Mouse (Mus musculus) frontal cortex, postnatal 14 days (tissue): ENCODE results near the gene Pcsk4.

Experiments used
- DNase-seq, 2 experiments: peaks; one replicate each; pipeline ENCODE4 v3.0.0; 2022; ENCODE audit warnings: low spot score in 2 of 2

Gene Pcsk4

GRCm38 (mm10) chr10:80329273-80330081, at the start of gene Pcsk4, which contains the start of gene Reep6:
Gene Pcsk4 (minus strand): TSS chr10:80329498.
Gene Reep6 (plus strand): TSS chr10:80329953.
- peak; percentile 96 to 97 for DNase-seq

GRCm38 (mm10) chr10:80377716-80378115, 48.4 kb upstream of the Pcsk4 start:
- no peak for DNase-seq

- DNase-seq, result peak; percentile 84 to 89
Measured at GRCm38 (mm10) chr10:80376160-80376559, 46.9 kb upstream of the Pcsk4 start.

- peak in 1 of 2 experiments; percentile 66 for DNase-seq
Measured at GRCm38 (mm10) chr10:80374063-80374462, 44.8 kb upstream of the Pcsk4 start.

- no peak for DNase-seq
Measured at GRCm38 (mm10) chr10:80372706-80373105, 43.4 kb upstream of the Pcsk4 start.

GRCm38 (mm10) chr10:80371983-80372382, 42.7 kb upstream of the Pcsk4 start:
- DNase-seq, result no peak

GRCm38 (mm10) chr10:80371411-80371966, 42.2 kb upstream of the Pcsk4 start:
- DNase-seq, result no peak

- no peak for DNase-seq
Measured at GRCm38 (mm10) chr10:80369995-80370747, 40.9 kb upstream of the Pcsk4 start.

- DNase-seq, result no peak
Measured at GRCm38 (mm10) chr10:80368392-80368791, 39.1 kb upstream of the Pcsk4 start.

GRCm38 (mm10) chr10:80367954-80368353, 38.7 kb upstream of the Pcsk4 start:
- no peak for DNase-seq

- DNase-seq, result no peak
Measured at GRCm38 (mm10) chr10:80365736-80366135, 36.4 kb upstream of the Pcsk4 start.

GRCm38 (mm10) chr10:80363734-80364133, 34.4 kb upstream of the Pcsk4 start:
- DNase-seq, result no peak

- DNase-seq, result no peak
Measured at GRCm38 (mm10) chr10:80357994-80358639, 28.8 kb upstream of the Pcsk4 start.

- no peak for DNase-seq
Measured at GRCm38 (mm10) chr10:80357336-80357735, 28.0 kb upstream of the Pcsk4 start.

- DNase-seq, result no peak
Measured at GRCm38 (mm10) chr10:80356737-80357136, 27.4 kb upstream of the Pcsk4 start.

- no peak for DNase-seq
Measured at GRCm38 (mm10) chr10:80356001-80356682, 26.8 kb upstream of the Pcsk4 start, which contains the start of gene Plk5. Gene Plk5 (plus strand): TSS chr10:80356459.

- DNase-seq, result no peak
Measured at GRCm38 (mm10) chr10:80355431-80355830, 26.1 kb upstream of the Pcsk4 start.

- DNase-seq, result no peak
Measured at GRCm38 (mm10) chr10:80352727-80353126, 23.4 kb upstream of the Pcsk4 start.

GRCm38 (mm10) chr10:80351896-80352295, 22.6 kb upstream of the Pcsk4 start:
- DNase-seq, result no peak

GRCm38 (mm10) chr10:80350292-80350691, 21.0 kb upstream of the Pcsk4 start:
- peak; percentile 56 to 77 for DNase-seq

- no peak for DNase-seq
Measured at GRCm38 (mm10) chr10:80348981-80349380, 19.7 kb upstream of the Pcsk4 start.
